Mouse (Mus musculus) midbrain, embryonic 15.5 days (tissue): ENCODE measurements at regions not wholly inside any gene's neighbourhood (a gene's known extent, or its start where the extent isn't known, plus 50 kb on each side); places are given as distances from the start of the nearest gene placed in this dataset.
"Not testable (repeated sequence)": the region's sequence is repeated elsewhere in the genome, so short reads cannot be mapped to it uniquely, and the experiment has no call there.

Experiments used
- ATAC-seq: fragments of 200-750 bp; cut with Nextera tagmentation; replicated peaks from 2 replicates; pipeline ENCODE4 v1.8.0; 2017; ENCODE audit warnings: moderate TSS enrichment
- H3K27ac ChIP-seq: fragments of 300-500 bp; sonication (generic); 2 replicates; pipeline ENCODE4 v1.5.1; 2015; ENCODE audit warnings: mild to moderate bottlenecking, inconsistent platforms
- H3K27me3 ChIP-seq: fragments of 300-500 bp; sonication (generic); replicated peaks from 2 replicates; pipeline ENCODE4 v1.6.1; 2015; ENCODE audit warnings: inconsistent platforms
- H3K36me3 ChIP-seq: fragments of 300-500 bp; sonication (generic); replicated peaks from 2 replicates; pipeline ENCODE4 v1.6.1; 2015; ENCODE audit warnings: inconsistent platforms
- H3K4me1 ChIP-seq: fragments of 300-500 bp; sonication (generic); 2 replicates; pipeline ENCODE4 v1.6.1; 2015; ENCODE audit warnings: inconsistent platforms
- H3K4me2 ChIP-seq: fragments of 300-500 bp; sonication (generic); 2 replicates; pipeline ENCODE4 v1.6.1; 2015; ENCODE audit warnings: inconsistent platforms, mild to moderate bottlenecking, moderate library complexity
- H3K4me3 ChIP-seq: fragments of 300-500 bp; sonication (generic); 2 replicates; pipeline ENCODE4 v1.5.1; 2015; ENCODE audit warnings: mild to moderate bottlenecking, inconsistent platforms
- H3K9ac ChIP-seq: fragments of 300-500 bp; sonication (generic); 2 replicates; pipeline ENCODE4 v1.6.1; 2015; ENCODE audit warnings: mild to moderate bottlenecking, inconsistent platforms
- H3K9me3 ChIP-seq: fragments of 300-500 bp; sonication (generic); 2 replicates; pipeline ENCODE4 v1.6.1; 2016; ENCODE audit warnings: inconsistent platforms
- WGBS: fragments of 180-500 bp; shearing (Covaris S2); methylation state at CpG from one replicate; pipeline ENCODE4 v1.1.7; 2015; ENCODE audit warnings: mixed read lengths; 5-methylcytosine and 5-hydroxymethylcytosine counted together

- not testable (repeated sequence) for H3K36me3 ChIP-seq, H3K4me2 ChIP-seq, H3K9me3 ChIP-seq, ATAC-seq, H3K9ac ChIP-seq, H3K4me3 ChIP-seq, H3K4me1 ChIP-seq, H3K27me3 ChIP-seq, H3K27ac ChIP-seq
- WGBS, result 37% methylated on average over 3 of the region's 3 CpGs
Observed at GRCm38 (mm10) chr12:47155916-47156315, 337.2 kb upstream of the Nova1 start.

- Histone ChIP-seq H3K36me3 (no peaks in the 10 kb centered on the region), H3K27ac (peak overlapping the region; percentile 38; the same call in 1 of the 2 replicates), H3K9me3 (no peaks in the 10 kb centered on the region), H3K4me1 (0 out of 2 replicates have a peak, but pooled peaks cover 3% of the 10 kb centered on the region), H3K27me3 (no peaks in the 10 kb centered on the region), H3K4me2 (no peak overlapping the region), H3K9ac (no peak overlapping the region), H3K4me3 (no peak overlapping the region)
- ATAC-seq, result peak; percentile 89
- WGBS, result 29% methylated on average over 4 of the region's 4 CpGs
Observed at GRCm38 (mm10) chr12:47140677-47141076, 321.9 kb upstream of the Nova1 start.

GRCm38 (mm10) chr12:47129821-47130220 lies 311.1 kb upstream of the Nova1 start:
- no peaks in the 10 kb centered on the region for H3K9me3 ChIP-seq
- no peaks in the 10 kb centered on the region for H3K4me1 ChIP-seq
- H3K27ac ChIP-seq, result no peak overlapping the region
- no peak overlapping the region for H3K4me2 ChIP-seq
- H3K27me3 ChIP-seq, result no peaks in the 10 kb centered on the region
- H3K36me3 ChIP-seq, result no peaks in the 10 kb centered on the region
- ATAC-seq, result no peak
- H3K9ac ChIP-seq, result no peak overlapping the region
- H3K4me3 ChIP-seq, result no peak overlapping the region
- 74% methylated on average over 9 of the region's 9 CpGs for WGBS

GRCm38 (mm10) chr12:47128596-47128995 lies 309.9 kb upstream of the Nova1 start:
- H3K9me3 ChIP-seq, result no peaks in the 10 kb centered on the region
- H3K4me3 ChIP-seq, result no peak overlapping the region
- H3K36me3 ChIP-seq, result no peaks in the 10 kb centered on the region
- no peak for ATAC-seq
- no peak overlapping the region for H3K9ac ChIP-seq
- H3K27ac ChIP-seq, result no peak overlapping the region
- WGBS, result 83% methylated on average over 3 of the region's 3 CpGs
- H3K4me2 ChIP-seq, result no peak overlapping the region
- no peaks in the 10 kb centered on the region for H3K4me1 ChIP-seq
- H3K27me3 ChIP-seq, result no peaks in the 10 kb centered on the region

- H3K27ac ChIP-seq, result peak overlapping the region; percentile 20
- H3K9me3 ChIP-seq, result no peaks in the 10 kb centered on the region
- H3K4me2 ChIP-seq, result no peak overlapping the region
- WGBS, result 48% methylated on average over 3 of the region's 3 CpGs
- ATAC-seq, result peak; percentile 60
- no peak overlapping the region for H3K4me3 ChIP-seq
- no peaks in the 10 kb centered on the region for H3K36me3 ChIP-seq
- H3K27me3 ChIP-seq, result no peaks in the 10 kb centered on the region
- H3K9ac ChIP-seq, result no peak overlapping the region
- no peaks in the 10 kb centered on the region for H3K4me1 ChIP-seq
Observed at GRCm38 (mm10) chr12:47121426-47121825, 302.7 kb upstream of the Nova1 start.

- 76% methylated on average over 3 of the region's 3 CpGs for WGBS
- H3K9me3 ChIP-seq, result no peaks in the 10 kb centered on the region
- H3K36me3 ChIP-seq, result no peaks in the 10 kb centered on the region
- no peak overlapping the region for H3K4me3 ChIP-seq
- H3K4me1 ChIP-seq, result no peaks in the 10 kb centered on the region
- H3K4me2 ChIP-seq, result no peak overlapping the region
- no peak for ATAC-seq
- no peak overlapping the region for H3K27ac ChIP-seq
- H3K9ac ChIP-seq, result no peak overlapping the region
- H3K27me3 ChIP-seq, result no peaks in the 10 kb centered on the region
Observed at GRCm38 (mm10) chr12:47117504-47117903, 298.8 kb upstream of the Nova1 start.

GRCm38 (mm10) chr12:47089234-47089633 lies 270.5 kb upstream of the Nova1 start:
- no peaks in the 10 kb centered on the region for H3K36me3 ChIP-seq
- H3K4me2 ChIP-seq, result no peak overlapping the region
- H3K4me1 ChIP-seq, result no peaks in the 10 kb centered on the region
- no peak overlapping the region for H3K27ac ChIP-seq
- H3K27me3 ChIP-seq, result no peaks in the 10 kb centered on the region
- ATAC-seq, result no peak
- no peak overlapping the region for H3K9ac ChIP-seq
- no peaks in the 10 kb centered on the region for H3K9me3 ChIP-seq
- no peak overlapping the region for H3K4me3 ChIP-seq

GRCm38 (mm10) chr12:47074961-47075360 lies 256.2 kb upstream of the Nova1 start:
- H3K4me3 ChIP-seq, result no peak overlapping the region
- 34% methylated on average over 2 of the region's 2 CpGs for WGBS
- no peaks in the 10 kb centered on the region for H3K9me3 ChIP-seq
- ATAC-seq, result no peak
- no peaks in the 10 kb centered on the region for H3K4me1 ChIP-seq
- no peaks in the 10 kb centered on the region for H3K36me3 ChIP-seq
- no peak overlapping the region for H3K9ac ChIP-seq
- H3K27me3 ChIP-seq, result no peaks in the 10 kb centered on the region
- no peak overlapping the region for H3K4me2 ChIP-seq
- no peak overlapping the region for H3K27ac ChIP-seq

GRCm38 (mm10) chr12:47052474-47052873 lies 233.7 kb upstream of the Nova1 start:
- no peaks in the 10 kb centered on the region for H3K36me3 ChIP-seq
- no peak for ATAC-seq
- WGBS, result 83% methylated on average over 1 of the region's 1 CpGs
- H3K4me3 ChIP-seq, result no peak overlapping the region
- no peaks in the 10 kb centered on the region for H3K4me1 ChIP-seq
- no peaks in the 10 kb centered on the region for H3K9me3 ChIP-seq
- no peak overlapping the region for H3K4me2 ChIP-seq
- no peak overlapping the region for H3K27ac ChIP-seq
- H3K27me3 ChIP-seq, result no peaks in the 10 kb centered on the region
- no peak overlapping the region for H3K9ac ChIP-seq

GRCm38 (mm10) chr12:47020810-47021348 lies 202.2 kb upstream of the Nova1 start:
- ATAC-seq, result peak; percentile 75
- no peak overlapping the region for H3K9ac ChIP-seq
- WGBS, result 59% methylated on average over 6 of the region's 6 CpGs
- no peaks in the 10 kb centered on the region for H3K4me1 ChIP-seq
- H3K4me2 ChIP-seq, result no peak overlapping the region
- no peaks in the 10 kb centered on the region for H3K36me3 ChIP-seq
- H3K9me3 ChIP-seq, result no peaks in the 10 kb centered on the region
- no peak overlapping the region for H3K27ac ChIP-seq
- no peaks in the 10 kb centered on the region for H3K27me3 ChIP-seq
- H3K4me3 ChIP-seq, result no peak overlapping the region

GRCm38 (mm10) chr12:46992343-46992742 lies 173.6 kb upstream of the Nova1 start:
- H3K4me1 ChIP-seq, result no peaks in the 10 kb centered on the region
- H3K27ac ChIP-seq, result no peak overlapping the region
- no peak for ATAC-seq
- no peak overlapping the region for H3K9ac ChIP-seq
- no peaks in the 10 kb centered on the region for H3K36me3 ChIP-seq
- H3K4me3 ChIP-seq, result no peak overlapping the region
- no peaks in the 10 kb centered on the region for H3K9me3 ChIP-seq
- 94% methylated on average over 1 of the region's 1 CpGs for WGBS
- no peak overlapping the region for H3K4me2 ChIP-seq
- H3K27me3 ChIP-seq, result no peaks in the 10 kb centered on the region

- H3K27me3 ChIP-seq, result no peaks in the 10 kb centered on the region
- H3K9ac ChIP-seq, result no peak overlapping the region
- H3K4me3 ChIP-seq, result no peak overlapping the region
- H3K9me3 ChIP-seq, result no peaks in the 10 kb centered on the region
- H3K27ac ChIP-seq, result no peak overlapping the region
- no peaks in the 10 kb centered on the region for H3K4me1 ChIP-seq
- no peak for ATAC-seq
- no peaks in the 10 kb centered on the region for H3K36me3 ChIP-seq
- H3K4me2 ChIP-seq, result no peak overlapping the region
- WGBS, result 86% methylated on average over 2 of the region's 2 CpGs
Observed at GRCm38 (mm10) chr12:46988972-46989371, 170.2 kb upstream of the Nova1 start.

GRCm38 (mm10) chr12:46950223-46950779 lies 131.6 kb upstream of the Nova1 start:
- H3K4me3 ChIP-seq, result no peak overlapping the region
- H3K4me2 ChIP-seq, result no peak overlapping the region
- H3K9ac ChIP-seq, result no peak overlapping the region
- ATAC-seq, result no peak
- no peak overlapping the region for H3K27ac ChIP-seq
- H3K9me3 ChIP-seq, result no peaks in the 10 kb centered on the region
- WGBS, result 77% methylated on average over 3 of the region's 3 CpGs
- H3K27me3 ChIP-seq, result no peaks in the 10 kb centered on the region
- H3K36me3 ChIP-seq, result no peaks in the 10 kb centered on the region
- H3K4me1 ChIP-seq, result no peaks in the 10 kb centered on the region
